Mouse (Mus musculus): ENCODE measurements around the gene Bcl2l15.

Bcl2l15 gene

DNA sequence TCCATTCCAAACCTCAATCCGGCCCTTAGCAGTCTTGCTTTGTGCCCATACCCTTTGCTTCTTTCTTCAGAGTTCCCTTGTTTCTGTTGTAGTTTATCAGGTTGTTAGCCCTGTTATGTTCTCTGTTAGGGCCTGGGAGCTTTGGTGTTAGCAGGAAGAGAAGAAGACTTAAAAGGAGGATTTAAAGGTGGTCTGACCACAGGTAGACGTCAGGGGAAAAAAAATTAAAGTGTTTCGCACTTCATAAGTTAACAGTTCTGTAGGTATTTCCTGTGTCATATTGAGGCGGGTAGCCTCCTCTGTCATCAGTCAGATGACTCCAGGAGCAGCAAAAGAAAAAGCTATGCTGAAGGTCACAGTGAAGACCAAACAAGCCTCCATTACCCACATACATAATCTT, 35.6 kb downstream of the Bcl2l15 start:
- DNase-seq (ENCODE audit: low spot score in 2 of 2), result no peak

DNA sequence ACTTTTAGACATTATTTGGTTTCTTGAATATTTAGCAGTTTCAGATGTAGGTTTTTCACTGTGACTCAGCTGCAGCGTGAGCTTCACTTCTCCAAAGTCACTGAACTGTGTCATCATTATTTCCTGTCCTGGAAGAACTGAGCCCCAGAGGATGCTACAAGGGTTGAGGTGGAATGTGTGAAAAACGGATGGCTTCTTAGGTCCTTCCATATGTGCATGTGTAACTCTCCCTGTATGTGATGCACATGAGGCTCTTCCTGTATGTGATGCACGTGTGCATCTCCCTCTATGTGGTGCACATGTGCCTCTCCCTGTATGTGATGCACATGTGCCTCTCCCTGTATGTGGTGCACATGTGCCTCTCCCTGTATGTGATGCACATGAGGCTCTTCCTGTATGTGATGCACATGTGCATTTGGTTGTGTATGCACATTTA, 40.3 kb downstream of the Bcl2l15 start:
- no peak for DNase-seq (ENCODE audit: low spot score in 2 of 2)

DNA sequence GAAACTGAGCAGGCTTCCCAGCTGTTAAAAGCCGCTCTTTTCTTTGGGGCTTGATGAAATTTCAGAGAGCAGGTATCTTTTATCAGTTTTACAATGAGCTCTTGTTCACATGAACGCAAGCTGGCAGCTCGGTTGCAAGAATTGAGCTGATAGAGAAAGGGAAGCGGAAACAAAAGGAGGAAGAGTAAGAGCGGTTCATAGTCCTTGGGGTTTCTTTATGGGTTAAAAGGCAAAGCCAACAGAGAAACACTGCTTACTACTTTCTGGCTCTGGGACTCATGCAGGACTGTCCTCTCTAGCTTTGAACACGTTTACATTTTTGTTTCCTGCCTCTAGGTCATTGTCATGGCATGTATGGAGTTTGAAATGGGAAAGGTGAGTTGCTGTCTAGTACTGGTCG, 41.9 kb downstream of the Bcl2l15 start:
- no peak for DNase-seq (ENCODE audit: low spot score in 2 of 2)

DNA sequence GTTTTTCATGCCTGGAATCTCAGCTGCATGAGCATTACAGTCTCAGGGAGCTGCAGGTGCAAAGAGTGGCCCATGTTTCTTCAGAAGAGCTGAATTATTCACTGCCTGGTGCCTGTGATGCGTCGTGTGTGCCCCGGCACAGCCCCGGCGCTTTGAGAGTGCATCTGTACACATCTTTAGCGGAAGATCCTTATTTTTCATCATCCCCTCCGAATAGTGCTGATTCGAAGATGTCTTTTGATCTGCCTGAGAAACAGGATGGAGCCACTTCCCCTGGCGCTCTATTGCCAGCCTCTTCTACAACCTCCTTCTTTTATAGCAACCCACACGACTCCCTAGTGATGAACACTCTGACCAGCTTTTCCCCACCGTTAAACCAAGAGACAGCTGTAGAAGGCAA, 53.5 kb downstream of the Bcl2l15 start:
- no peak for DNase-seq (ENCODE audit: low spot score in 2 of 2)

DNA sequence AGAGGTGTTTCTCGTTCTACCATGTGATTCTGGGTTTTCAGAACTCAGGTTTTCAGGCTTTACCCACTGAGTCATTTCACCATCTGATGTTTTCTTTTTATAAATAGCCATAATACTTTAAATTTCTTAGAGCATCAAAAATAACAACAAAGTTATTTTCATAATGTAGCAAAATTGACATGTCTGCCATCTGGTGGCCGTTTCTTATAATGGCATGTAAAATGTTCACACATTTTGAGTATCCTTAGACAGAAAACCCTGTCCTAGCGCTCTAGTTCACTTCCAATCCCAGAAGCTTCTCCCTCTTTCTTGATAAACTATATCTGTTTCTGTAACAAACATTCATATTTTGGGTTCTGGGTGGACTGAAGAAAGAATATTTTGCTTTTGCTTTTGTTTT, 55.2 kb downstream of the Bcl2l15 start:
- peak; percentile 23 to 62 for DNase-seq (ENCODE audit: low spot score in 2 of 2)

DNA sequence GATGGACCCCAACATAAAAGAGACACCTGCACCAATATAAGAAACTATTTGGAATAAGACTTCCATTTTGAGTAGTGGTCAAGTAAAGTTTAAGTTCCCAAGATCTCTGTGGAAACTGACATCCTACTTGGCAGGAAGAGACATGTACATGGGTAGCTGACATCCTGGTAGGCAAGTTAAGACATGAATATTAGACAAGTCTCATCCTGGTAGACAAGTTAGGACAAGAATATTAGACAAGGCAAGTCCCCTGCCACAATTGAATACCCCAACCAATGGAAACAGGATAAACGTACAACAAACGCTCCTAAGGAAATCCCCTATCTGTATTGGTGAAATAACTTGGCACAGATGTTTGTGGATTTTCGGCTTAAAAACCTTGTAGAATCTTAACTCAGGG, 61.0 kb downstream of the Bcl2l15 start:
- no peak for DNase-seq (ENCODE audit: low spot score in 2 of 2)
